Mouse (Mus musculus) gastrocnemius, postnatal 10 days (tissue): ENCODE data around the gene Hoxa6. TPM values are rescaled to one million over a fixed set of nuclear protein-coding genes. Genes with fewer than 3 reads are reported as not detected.
A peak's percentile ranks its signal among the peaks of the same experiment; 100 is the strongest.

Experiments used
- DNase-seq: peaks from one replicate; pipeline ENCODE4 v3.0.0; 2021; ENCODE audit warnings: mixed read lengths
- total RNA-seq, 2 experiments: library from RNA; stranded (reverse); gene quantifications; 2 replicates each; pipeline ENCODE4 v1.2.3; 2021

The Hoxa6 gene
- total RNA-seq, 2 experiments from 2014 or later: 1.6 to 2.2 TPM

DNA sequence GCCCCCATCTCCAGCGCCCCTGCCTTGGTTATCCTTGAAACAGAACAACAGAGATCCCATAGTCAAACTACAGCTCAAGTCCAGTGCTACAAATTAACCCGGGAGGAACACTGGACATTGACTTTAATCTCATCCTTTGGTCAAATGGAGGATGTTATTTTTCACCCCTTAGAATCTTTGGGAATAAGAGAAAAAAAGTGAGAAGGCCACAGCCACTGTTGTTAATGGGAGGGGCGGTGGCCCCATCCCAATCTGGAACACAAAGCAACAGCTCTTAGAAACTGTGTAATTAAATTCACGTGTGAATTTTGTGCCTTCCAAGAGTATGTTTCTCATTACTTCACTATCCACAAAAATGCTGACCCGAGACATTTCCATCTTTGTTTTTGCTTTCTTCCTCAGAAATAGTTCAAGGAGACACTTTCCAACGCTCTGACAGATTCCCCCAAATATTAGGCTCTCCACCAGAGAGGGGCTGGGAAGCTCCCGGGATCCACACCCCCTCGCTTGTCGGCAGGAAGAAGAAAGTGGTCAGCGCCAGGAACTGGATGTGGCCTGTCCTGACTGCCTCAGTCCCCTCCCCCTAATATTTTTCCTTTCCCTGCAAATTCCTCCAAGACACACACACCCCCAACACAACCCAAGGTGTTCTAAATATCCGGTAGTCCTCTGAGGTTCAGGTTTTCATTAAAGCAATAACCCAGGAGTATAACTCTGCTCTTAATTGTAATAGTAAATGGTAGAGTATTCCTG is 19.1 kb upstream of the Hoxa6 start:
- DNase-seq: no peak

DNA sequence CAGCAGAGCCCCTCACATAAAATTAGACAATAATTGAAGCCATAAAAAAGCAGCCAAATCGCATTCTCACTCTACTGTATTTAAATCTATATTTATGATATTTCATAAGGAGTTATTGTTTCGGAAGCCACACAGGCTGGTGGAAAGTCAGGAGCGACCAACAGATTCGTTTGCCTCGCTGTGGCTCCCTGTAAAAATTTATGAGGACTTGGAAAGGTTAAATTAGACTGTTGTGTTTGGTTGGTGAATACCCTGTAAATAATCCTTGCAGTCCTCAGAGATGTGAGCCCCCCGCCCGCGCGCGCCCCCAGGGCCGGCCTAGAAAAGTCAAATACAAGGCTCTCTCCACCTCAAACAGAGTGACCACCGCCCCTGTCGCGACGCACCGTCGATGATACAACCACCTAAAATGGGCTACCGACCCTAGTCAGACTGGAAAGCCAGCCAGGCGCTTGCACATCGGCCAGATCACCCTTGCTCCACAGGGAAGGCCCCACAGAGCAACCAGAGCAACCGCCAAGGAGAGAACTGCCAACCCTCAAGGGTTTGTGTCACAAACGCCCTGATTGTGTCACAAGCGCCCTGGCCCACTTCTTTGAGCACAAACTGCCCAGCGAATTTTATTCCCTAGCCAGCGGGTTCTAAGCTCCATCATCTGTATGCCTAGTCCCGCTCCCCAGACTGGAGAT is 18.2 kb upstream of the Hoxa6 start:
- DNase-seq: peak; percentile 42

DNA sequence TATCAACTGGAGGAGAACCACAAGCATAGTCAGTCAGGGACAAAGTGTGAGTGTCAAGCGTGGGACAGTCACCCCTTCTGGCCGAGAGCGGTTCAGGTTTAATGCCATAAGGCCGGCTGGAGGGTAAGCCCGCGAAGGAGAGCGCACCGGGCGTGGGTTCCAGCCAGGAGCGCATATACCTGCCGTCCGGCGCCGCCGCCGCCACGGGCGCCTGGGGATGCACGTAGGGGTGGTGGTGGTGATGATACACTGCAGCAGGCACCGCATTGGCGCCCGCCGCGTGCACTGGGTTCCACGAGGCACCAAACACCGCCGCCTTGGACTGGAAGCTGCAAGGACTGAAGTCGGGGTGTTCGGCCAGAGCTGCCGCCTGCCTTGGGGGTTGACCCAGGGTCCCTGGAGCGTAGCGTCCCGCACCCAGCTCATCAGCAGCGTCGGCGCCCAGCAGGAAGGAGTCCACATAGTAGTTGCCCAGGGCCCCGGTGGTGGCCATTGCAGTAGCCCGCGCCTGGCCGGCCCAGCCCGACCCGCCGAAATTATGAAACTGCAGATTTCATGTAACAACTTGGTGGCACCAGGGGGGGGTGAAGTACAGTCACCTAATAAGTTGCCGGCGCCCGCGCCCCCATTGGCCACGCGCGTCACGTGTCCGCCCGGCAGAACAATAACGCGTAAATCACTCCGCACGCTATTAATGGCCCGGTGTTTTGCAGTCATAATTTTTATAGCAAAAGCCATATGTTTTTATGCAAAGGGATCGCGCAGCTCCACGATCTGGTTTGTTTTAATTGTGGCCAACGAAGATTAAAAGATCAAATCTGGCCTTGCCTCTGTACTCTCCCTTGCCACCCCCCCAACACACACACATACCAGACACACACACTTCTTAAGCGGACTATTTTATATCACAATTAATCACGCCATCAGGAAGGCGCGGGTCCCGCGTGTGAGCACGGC is 17.4 kb upstream of the Hoxa6 start:
- DNase-seq: peak; percentile 85

DNA sequence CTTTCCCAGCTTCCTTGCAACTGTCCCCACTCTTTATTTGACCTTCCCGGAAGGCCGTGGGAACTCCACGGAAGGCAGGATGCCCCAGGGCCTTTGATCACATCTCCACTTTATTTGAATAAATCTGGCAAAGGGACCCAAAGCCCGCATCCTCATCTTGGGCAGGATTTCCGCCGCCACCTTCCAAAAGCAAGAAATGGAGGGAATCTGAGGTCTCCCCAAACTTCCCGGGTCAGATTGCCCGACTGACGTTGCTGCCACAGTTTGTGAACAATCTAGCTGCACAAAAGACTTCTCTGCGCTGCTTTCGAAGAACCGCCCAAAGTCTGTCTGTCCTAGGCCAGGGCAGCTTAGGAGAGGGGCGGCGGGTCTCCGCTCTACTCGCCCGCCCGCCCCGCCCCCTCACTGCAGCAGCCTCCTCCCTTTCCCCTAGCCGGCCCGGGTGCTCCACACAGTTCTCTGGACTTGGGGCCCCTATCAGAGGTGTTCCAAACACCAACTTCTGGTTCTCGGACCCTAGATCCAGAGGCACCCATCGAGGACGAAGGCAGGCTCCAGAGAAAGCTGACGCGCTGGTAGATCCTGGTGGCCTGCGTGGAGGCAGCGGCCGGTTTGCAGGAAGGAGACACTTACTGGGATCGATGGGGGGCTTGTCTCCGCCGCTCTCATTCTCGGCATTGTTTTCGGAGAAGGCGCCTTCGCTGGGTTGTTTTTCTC is 16.5 kb upstream of the Hoxa6 start:
- DNase-seq: no peak

DNA sequence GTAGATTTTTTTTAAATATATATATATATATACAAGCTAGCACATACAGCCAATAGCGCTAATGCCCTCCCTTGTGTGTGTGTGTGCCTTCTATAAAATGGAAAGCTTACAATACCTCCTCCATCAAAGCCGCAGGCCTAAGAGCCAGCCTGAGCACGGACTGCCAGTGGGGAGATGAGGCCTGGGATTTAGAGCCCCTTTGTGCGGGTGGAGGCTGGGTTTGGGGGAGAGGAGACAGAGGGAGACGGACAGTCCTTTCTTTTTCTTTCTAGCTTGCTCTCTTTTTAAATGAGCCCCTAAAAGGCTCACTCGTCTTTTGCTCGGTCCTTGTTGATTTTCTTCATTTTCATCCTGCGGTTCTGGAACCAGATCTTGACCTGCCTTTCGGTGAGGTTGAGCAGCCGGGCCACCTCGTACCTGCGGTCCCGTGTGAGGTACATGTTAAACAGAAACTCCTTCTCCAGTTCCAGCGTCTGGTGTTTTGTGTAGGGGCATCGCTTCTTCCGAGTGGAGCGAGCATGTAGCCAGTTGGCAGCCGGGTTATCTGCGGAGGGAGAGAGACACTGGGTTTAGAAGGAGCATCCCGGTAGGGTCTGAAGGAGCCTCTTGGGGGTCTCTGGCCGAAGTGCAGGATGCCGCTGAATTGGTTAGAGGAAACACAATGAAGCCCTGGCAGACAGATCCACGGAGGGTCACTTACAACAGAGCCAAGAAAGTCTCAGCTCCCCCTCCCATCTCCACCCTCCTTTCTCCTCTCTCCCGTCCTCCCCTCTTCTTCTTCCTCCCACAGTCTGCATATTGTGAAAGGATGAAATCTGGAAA is 15.6 kb upstream of the Hoxa6 start:
- DNase-seq: no peak

DNA sequence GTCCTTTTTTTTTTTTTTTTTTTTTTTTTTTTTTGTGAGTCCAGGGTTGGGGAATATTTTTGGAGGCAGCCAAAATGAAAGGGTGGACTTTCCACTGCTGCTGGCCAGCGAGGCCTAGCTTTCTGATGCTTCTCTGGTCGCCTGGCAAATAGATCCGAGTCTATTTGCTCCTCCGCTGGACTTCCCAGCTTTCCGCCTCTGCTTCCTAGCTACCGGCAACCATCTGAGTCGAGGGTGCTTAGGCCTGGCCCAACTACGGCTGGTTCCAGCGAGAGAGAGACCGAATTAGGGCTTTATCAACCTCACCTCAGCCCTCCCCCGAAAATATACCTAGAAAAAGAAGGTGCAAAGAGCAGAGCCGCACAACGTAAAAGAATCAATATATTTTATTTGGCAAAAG is 14.2 kb upstream of the Hoxa6 start:
- peak; percentile 9 for DNase-seq

DNA sequence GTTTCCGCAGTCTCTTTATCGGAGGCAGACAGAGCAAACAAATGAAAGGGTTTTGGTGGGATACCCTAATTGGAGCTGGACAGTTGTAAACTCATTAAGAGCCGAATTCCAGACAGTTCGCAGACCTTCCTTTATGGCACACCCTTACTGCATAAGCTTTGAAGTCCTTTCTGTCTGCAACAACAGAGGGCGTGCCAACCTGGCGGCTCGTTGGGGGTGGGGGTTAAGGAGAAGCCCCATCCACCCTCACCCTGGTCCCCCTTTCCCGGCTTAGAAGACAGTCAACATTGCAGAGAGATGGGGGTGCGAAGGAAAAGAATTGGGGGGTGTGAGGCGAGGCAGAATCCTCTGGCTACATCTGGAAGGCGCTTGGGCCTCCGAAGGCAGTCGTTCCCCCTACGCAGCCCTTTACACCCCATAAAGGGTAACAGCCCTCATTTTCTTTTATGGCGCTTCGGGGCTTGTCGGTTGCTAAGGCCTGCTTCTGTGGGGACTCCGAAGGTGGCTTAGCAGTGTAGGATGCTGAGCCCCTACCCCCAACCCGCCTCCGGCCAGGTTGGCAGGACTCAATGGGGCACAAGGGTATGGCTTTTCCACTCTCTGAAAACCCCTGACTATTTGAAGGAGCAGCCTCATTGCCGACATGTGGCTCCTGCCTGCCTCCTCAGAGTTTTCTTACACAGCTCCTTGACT is 13.6 kb upstream of the Hoxa6 start:
- DNase-seq: peak; percentile 41

DNA sequence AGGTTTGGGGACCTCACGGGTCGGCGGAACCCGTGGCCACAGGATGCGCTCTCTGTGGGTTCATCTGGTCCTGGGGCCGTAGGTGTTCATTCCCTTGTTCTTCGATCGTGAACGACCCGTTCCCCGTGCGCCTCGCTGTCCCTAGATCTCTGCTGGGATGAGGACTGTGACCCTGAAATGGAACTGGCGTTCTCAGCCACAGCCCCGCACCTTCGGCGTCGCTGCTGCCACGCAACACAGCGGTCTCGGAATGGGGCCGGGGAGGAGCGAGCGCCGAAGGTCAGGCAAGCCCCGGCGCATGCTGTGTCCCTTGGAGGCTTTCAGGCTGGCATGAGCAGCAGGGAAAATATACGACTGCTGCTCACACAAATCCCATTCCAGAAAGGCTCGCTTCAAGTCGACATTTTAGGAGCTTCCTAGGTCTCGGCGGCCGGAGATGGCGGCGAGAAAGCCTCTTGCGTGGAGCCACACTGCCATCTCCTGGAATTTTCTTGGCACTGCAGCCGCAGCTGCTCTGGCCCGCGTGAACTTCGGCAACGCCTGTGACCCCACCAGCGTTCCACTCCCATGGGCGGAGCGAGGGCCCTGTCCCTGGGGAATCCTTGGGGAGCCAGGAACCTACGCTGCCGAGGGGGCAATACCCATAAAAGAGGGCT is 12.9 kb upstream of the Hoxa6 start, which contains the start of gene Hoxa7:
Hoxa7 (minus strand) TSS at position 518 of the 656 bp plus-strand sequence.
- peak; percentile 94 for DNase-seq

DNA sequence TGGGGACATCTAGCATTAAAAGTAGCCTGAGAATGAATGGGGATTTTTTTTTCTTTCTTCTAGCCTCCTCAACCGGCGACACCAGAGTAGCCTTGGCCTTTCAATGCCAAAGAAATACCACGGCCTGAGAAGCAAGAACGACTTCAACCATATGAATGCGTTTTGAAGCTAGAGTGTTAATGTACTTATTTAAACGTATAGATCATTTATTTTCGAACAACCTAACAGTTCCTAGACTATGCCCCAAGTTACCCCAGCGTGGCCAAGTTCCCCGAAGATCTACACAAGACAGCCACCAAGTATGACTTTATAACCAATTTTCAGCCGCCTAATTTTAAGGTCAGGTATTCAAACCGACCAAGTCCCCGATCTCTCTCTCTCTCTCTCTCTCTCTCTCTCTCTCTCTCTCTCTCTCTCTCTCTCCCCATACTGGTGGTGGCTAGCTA is 12.4 kb upstream of the Hoxa6 start:
- DNase-seq: no peak

DNA sequence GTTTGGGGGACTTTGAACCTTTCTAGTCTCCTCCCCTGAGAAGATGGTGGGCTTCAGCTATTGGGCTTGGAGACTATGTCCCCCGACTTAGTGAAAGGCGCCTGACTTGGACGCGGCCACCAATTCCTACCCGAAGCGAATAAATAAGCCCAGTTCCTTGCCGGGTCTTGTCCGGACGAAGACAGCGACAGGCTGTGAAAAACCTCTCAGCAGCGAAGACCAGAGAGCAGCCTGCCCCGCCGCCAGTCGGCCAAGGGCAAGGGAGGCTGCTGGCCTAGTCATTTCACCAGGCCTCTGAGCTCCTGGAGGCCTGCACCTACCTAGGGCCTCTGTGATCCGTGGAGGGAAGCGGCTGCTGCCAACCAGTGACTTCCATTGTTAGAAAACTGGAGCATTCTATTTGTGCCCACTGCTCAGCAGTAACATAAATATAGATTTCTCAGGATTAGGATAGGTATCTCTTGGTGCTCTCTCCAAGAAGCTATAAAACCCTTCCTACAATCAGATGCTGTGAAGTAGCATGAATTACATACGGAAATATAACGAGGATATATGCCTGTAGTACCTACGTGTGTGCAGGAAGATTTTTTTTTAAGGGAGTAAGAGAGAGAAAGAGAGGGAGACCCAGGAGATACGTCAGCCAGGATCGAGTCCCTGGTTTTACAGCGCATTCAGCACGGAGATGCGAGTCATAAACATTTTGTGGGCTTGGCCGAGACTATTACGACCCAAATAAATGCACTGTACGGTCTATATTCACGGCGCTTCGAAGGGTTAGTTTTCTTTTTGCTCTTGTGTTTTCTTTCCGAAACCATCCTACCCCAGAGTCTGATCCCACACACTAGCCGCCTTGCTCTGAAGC is 11.7 kb upstream of the Hoxa6 start:
- DNase-seq: no peak

DNA sequence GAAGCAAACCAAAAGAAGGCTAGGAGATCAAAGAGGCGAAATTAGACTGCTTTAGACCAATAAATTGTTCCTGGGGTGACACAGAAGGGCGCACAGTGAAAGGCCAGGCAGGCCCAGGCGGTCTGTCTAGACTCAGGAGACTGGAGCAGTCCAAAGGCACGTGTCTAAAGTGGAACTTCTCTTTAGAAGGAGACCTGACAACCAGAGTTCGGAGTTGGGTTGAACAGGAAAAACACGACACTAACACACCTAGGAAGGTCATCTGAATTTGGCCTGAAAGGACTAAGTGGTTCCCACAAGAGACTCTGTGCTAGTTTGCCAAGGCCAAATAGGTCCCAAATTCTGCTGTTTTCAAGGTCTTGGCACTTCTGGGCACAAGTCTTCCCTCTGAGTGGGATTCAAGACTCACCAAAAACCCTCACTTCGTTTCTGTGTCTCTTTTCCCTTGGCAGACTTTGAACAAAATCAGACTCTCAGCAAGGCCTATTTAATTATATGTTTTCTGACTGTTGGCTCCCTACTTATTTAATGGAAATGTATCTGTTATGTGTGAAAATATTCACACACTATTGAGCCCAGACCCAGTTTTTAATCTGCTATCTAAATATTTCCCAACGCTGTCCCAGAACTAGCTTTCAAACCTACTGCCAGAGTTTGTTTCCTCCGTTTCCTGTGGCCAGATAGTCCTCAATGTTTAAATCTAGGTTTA is 10.9 kb upstream of the Hoxa6 start:
- DNase-seq: no peak

DNA sequence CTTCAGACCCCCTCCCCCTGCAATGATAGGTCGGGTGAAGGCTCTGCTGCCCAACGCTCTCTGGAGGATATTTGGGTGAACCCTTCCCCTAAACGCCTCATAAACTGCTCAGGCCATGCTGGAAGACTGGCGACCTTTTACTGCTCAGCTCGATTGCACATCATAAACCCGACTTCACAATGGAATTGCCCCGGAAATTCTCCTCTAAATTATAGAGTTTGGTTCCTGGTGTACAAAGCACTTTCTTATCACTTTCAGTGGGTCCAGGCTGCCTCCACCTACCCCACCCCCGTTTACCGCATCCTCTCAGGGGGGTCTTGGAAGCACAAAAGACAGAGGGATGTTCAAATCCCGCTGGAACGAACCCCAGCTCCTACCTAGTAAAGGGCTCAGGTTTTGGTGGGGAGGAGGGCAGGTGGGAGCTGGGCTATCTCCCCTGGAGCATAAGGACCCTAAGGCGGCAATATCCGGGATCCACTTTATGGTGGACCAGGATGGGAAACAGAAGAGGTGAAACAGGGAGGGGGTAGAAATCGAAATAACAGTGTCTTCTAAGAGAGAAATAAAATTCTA is 10.2 kb upstream of the Hoxa6 start:
- no peak for DNase-seq

DNA sequence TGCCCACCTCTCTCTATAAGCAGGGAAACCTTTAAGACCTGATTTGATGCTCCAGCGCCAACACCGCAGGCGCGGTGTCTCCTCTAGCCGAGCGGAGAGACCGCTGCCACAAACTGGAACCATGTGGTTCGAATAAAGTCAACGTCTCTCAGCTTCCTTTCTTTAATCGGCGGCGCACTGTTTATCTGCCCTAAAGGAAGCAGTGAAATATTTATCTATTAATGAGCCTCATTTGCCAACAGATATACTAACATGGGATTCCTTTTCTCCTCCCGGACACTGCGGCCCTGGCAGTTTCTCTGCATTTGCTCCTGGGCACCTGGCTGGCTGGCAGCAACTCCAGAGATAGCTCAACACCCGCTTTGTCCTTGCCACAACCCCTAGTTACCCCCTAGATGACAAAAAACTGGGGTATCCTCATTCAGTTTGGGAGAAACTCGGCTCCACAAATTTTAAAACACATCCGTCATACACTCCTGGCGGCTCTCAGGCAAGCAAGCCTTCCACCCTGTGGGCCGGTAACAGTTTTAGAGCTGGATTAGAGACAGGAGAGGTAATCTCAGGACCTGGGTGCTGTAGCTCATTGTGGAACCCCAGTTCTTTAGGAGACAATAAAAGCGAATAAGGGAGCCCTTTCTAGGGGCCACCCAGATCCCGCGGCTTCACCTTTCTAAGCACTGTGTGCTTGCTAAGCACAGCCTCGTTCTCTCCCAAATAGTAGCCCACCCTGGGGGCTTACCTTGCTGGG is 9.5 kb upstream of the Hoxa6 start:
- DNase-seq: no peak

DNA sequence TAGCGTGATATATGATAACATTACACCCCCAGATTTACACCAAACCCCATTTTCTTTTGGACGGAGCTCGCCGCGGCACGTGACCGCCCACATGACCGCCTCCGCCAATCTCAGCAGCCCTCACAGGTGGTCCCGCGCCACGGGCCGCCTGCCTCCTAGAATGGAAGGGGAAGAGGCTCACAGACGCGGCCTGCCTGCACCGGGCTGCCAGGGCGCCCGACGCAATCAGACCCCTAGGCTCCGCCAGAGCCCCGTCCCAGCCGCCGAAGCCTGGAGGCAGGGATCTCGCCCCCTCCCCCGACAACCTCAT is 8.9 kb upstream of the Hoxa6 start:
- peak; percentile 84 for DNase-seq

DNA sequence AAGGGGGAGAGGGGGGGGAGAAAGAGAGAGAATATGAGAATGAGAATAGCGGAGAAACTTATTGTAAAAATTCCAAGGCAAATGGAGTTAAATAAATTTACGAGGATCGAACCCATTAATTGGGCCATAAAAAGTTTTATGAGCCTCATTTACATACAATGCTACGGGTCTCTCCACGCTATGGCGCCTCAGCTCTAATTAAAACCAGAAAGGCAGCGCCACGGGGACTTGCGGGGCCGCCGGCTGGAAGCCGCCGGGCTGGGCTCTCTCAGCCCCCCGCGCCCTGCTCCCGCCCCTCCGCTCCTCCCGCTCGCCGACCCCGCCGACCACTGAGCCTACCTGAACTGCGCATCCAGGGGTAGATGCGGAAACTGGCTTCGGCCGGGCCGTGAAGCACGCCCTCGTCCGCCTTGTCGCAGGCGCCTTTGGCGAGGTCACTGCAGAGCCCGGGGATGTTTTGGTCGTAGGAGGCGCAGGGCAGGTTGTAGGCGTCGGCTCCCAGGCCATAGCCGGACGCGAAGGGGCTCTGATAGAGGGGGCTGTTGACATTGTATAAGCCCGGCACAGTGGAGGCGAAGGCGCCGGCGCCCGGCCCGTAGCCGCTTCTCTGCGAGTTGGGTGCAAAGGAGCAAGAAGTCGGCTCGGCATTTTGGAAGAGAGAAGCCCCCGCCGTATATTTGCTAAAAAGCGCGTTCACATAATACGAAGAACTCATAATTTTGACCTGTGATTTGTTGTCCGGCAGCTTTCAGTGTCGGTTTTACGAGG is 8.4 kb upstream of the Hoxa6 start:
- peak; percentile 47 for DNase-seq

DNA sequence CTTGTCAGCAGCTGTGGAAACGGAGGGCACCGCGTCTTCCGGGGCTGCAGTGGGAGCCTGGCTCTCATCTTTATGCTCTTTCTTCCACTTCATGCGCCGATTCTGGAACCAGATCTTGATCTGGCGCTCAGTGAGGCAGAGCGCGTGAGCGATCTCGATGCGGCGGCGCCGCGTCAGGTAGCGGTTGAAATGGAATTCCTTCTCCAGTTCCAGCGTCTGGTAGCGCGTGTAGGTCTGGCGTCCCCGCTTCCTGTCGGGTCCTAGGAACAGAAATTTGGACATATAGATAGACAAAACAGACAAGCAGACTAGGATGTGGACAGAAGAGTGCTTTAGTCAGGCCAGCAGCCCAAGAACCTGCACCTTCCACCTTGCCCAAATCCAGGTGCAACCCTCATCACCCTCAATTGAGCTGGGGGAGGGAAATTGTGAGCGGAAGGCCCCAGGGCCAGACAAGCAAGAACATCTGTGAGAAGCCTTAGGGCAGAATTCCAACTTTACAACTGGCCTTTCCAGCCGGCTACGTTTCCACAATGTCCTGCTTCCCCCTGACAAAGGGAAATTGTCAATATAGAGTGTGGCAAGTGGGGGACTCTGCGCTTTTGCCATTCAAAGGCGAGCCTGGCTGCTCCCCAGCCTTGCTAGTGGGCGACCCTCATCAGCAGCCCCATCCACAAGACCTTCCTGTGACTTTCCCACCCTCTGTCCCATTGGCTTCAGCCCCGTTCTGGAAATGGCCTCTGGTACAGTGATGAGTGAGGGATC is 7.4 kb upstream of the Hoxa6 start:
- peak; percentile 9 for DNase-seq
